Comparison of ENCODE assay signal across 19 mouse cellular contexts in the genomic region with DNA sequence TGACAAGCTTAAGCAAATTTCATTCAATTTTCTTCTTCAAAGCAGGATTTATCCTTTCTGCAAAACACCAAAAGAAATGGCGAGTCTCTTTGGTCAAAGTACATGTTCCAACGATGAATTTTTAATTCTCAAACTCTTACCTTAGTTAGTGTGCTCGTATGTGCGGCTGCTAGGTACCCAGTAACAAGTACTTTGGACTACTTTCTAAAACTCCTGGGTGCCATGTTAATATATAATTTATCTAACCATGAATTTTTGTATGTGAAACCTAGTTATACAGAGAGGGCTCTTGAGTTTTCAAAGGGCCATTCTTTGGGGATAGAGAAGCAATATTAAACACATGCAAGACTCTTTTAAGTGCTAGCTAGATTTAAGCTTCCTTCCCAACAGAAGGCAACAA. TPM values are rescaled to one million over a fixed set of nuclear protein-coding genes. Genes with fewer than 3 reads are reported as not detected.
"Had no signal": no experiment of that assay in that cellular context is flagged by ENCODE, and none has a peak within 500 bp of the region (broad histone marks: within the 10 kb centered on the region; RNA-seq: fewer than 3 reads in every experiment).

No protein-coding gene starts in this region.

- ATAC-seq: intestine, postnatal 0 days; midbrain, embryonic 15.5 days had no signal

- H3K4me2 ChIP-seq: liver, embryonic 13.5 days; midbrain, embryonic 12.5 days; midbrain, embryonic 15.5 days; neural tube, embryonic 13.5 days; stomach, embryonic 15.5 days had no signal

- H3K4me3 ChIP-seq: left cerebral cortex, adult 2 months; liver, embryonic 13.5 days; midbrain, embryonic 12.5 days; midbrain, embryonic 15.5 days; myocyte; neural tube, embryonic 13.5 days; stomach, embryonic 15.5 days had no signal

- H3K27ac ChIP-seq: left cerebral cortex, adult 2 months; liver, embryonic 13.5 days; midbrain, embryonic 12.5 days; midbrain, embryonic 15.5 days; neural tube, embryonic 13.5 days; stomach, embryonic 15.5 days had no signal

- DNase-seq: layer of hippocampus, postnatal 36 days; liver, embryonic 13.5 days; lung, adult 2 months; lung, postnatal 14 days; lung, postnatal 4 days; retina, postnatal 1 day; right cerebral cortex, postnatal 25 days; spleen, adult 18-20 months; thymus, postnatal 25 days had no signal

- H3K27me3 ChIP-seq: midbrain, embryonic 15.5 days; neural tube, embryonic 13.5 days; stomach, embryonic 15.5 days had no signal

- H3K9me3 ChIP-seq: liver, embryonic 13.5 days; midbrain, embryonic 12.5 days; midbrain, embryonic 15.5 days; neural tube, embryonic 13.5 days; stomach, embryonic 15.5 days had no signal

- H3K9ac ChIP-seq: liver, embryonic 13.5 days; midbrain, embryonic 12.5 days; midbrain, embryonic 15.5 days; neural tube, embryonic 13.5 days; stomach, embryonic 15.5 days had no signal

RNA-seq across cellular contexts. Expression of gene Adamts1, which starts 5.8 kb away (rescaled TPM):
- total RNA-seq: megakaryocyte progenitor cell, adult 5-6 weeks; monocyte, adult 5-6 weeks; neutrophil, adult 5-6 weeks had no signal
